Mouse (Mus musculus) kidney, adult 2 months (tissue): Measurements from ENCODE around the gene Slc22a23.

Source experiments
- CTCF ChIP-seq: fragments of 200-500 bp; conservative IDR thresholded peaks from 2 replicates; pipeline ENCODE4 v1.5.1; 2011; ENCODE audit warnings: low read depth, mild to moderate bottlenecking, control low read depth, low read length, moderate library complexity, mixed read lengths; ENCODE audit not compliant: insufficient read depth, insufficient read length
- POLR2A ChIP-seq: fragments of 200-500 bp; IDR thresholded peaks from one replicate; pipeline ENCODE4 v1.6.1; 2011; ENCODE audit warnings: low read depth, low read length, control low read depth

GRCm38 (mm10) chr13:34378926-34379325 lies 33.9 kb upstream of the Slc22a23 start:
- no peak for TF ChIP-seq POLR2A
- TF ChIP-seq CTCF: no peak
